Mouse (Mus musculus): ENCODE measurements around the gene Ankrd11. TPM values are rescaled to one million over a fixed set of nuclear protein-coding genes. Genes with fewer than 3 reads are reported as not detected.
A peak's percentile ranks its signal among the peaks of the same experiment; 100 is the strongest.

Ankrd11 gene
- polyA plus RNA-seq, 1 experiment from 2014 or later: 47.4 TPM

DNA sequence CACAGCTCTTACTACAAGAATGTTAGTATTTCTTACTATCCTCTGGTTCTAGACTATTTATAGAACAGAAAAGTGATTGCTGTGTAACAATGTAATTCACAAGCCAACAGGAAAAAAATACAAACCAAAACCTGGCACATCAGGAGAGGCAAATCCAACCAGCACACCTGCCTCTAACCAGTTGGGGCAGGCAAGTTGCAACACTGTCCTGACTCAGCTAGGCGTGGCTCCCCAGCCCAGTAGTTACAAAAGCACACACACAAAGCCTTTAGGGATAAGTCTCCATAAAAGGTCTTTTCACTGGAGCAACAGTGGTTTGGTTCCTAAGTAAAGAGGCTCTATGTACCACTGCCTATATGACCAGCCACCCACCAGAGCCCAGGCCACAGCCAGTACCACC, 20.8 kb downstream of the Ankrd11 start:
- ATAC-seq (replicated peaks; ENCODE audit: low FRiP score, low TSS enrichment, low read depth) (no peak), DNase-seq (ENCODE audit: low spot score) (no peak)
- no peak overlapping the region for H3K4me2 ChIP-seq (ENCODE audit: low read length)
- H3K9me3 ChIP-seq (ENCODE audit: control insufficient read depth, low read length): no peaks in the 10 kb centered on the region
- no peak overlapping the region for H3K9ac ChIP-seq (ENCODE audit: low read length)
- 80% methylated on average over 1 of the region's 1 CpGs for WGBS
- no peak overlapping the region for H3K27ac ChIP-seq (ENCODE audit: low read depth)
- H3K4me1 ChIP-seq (replicated peaks; ENCODE audit: control insufficient read depth, insufficient read depth, low read length): peaks cover 15% of the 10 kb centered on the region
- H3K4me3 ChIP-seq (ENCODE audit: low read depth, low read length): no peak overlapping the region
- peaks cover 9% of the 10 kb centered on the region; the same call in 1 of the 2 replicates for H3K36me3 ChIP-seq (ENCODE audit: control insufficient read depth, insufficient read depth, low read length)
- no peaks in the 10 kb centered on the region for H3K27me3 ChIP-seq (replicated peaks; ENCODE audit: control insufficient read depth, insufficient read depth, low read length)

DNA sequence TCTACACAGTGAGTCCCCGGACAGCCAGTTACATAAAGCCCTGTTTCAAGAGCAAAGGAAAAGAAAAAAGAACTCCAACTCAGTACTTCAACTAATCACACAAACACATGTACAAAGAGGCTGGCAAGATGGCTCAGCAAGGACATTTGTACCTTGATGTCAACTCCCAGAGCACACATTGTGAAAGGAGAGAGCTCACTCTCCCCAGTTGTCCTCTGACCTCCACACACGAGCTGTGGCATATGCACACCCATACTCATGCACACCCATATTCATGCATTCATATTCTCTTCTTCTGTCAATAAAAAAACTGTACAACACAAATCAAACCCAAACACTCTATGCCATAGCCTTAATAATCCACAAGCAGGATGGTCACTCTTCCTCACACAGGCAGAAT, 21.2 kb downstream of the Ankrd11 start:
- H3K4me3 ChIP-seq (ENCODE audit: low read depth, low read length): no peak overlapping the region
- DNase-seq (ENCODE audit: low spot score): no peak
- no peaks in the 10 kb centered on the region for H3K9me3 ChIP-seq (ENCODE audit: control insufficient read depth, low read length)
- H3K27me3 ChIP-seq (replicated peaks; ENCODE audit: control insufficient read depth, insufficient read depth, low read length): no peaks in the 10 kb centered on the region
- no peak for ATAC-seq (replicated peaks; ENCODE audit: low FRiP score, low TSS enrichment, low read depth)
- H3K27ac ChIP-seq (ENCODE audit: low read depth): no peak overlapping the region
- WGBS: 70% methylated on average over 2 of the region's 2 CpGs
- H3K4me2 ChIP-seq (ENCODE audit: low read length): no peak overlapping the region
- no peak overlapping the region for H3K9ac ChIP-seq (ENCODE audit: low read length)
- peaks cover 15% of the 10 kb centered on the region for H3K4me1 ChIP-seq (replicated peaks; ENCODE audit: control insufficient read depth, insufficient read depth, low read length)
- H3K36me3 ChIP-seq (ENCODE audit: control insufficient read depth, insufficient read depth, low read length): peaks cover 9% of the 10 kb centered on the region; the same call in 1 of the 2 replicates

DNA sequence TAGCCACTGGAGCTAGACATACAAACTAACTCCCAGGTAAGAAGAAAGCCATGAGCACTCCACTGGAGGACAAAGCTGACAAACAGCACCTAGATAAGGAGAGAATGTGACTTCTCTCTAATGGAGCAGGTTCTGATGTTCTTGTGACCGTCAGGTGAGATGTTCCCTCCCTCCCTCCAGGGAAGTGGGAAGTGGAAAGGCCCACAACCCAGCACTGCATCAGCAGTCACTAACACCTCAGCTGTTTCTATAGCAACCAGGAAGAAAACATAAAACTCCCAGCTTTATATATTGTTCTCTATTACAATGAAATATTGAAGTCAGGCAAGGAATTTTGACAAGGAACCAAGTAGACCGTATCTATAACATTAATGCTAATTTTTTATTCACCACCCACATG, 22.0 kb downstream of the Ankrd11 start:
- no peaks in the 10 kb centered on the region for H3K27me3 ChIP-seq (replicated peaks; ENCODE audit: control insufficient read depth, insufficient read depth, low read length)
- H3K27ac ChIP-seq (ENCODE audit: low read depth): no peak overlapping the region
- 64% methylated on average over 2 of the region's 2 CpGs for WGBS
- no peak overlapping the region for H3K4me3 ChIP-seq (ENCODE audit: low read depth, low read length)
- H3K36me3 ChIP-seq (ENCODE audit: control insufficient read depth, insufficient read depth, low read length): peaks cover 9% of the 10 kb centered on the region; the same call in 1 of the 2 replicates
- ATAC-seq (replicated peaks; ENCODE audit: low FRiP score, low TSS enrichment, low read depth) (no peak), DNase-seq (ENCODE audit: low spot score) (no peak)
- H3K9ac ChIP-seq (ENCODE audit: low read length): no peak overlapping the region
- H3K4me2 ChIP-seq (ENCODE audit: low read length): no peak overlapping the region
- no peaks in the 10 kb centered on the region for H3K9me3 ChIP-seq (ENCODE audit: control insufficient read depth, low read length)
- peaks cover 15% of the 10 kb centered on the region for H3K4me1 ChIP-seq (replicated peaks; ENCODE audit: control insufficient read depth, insufficient read depth, low read length)

DNA sequence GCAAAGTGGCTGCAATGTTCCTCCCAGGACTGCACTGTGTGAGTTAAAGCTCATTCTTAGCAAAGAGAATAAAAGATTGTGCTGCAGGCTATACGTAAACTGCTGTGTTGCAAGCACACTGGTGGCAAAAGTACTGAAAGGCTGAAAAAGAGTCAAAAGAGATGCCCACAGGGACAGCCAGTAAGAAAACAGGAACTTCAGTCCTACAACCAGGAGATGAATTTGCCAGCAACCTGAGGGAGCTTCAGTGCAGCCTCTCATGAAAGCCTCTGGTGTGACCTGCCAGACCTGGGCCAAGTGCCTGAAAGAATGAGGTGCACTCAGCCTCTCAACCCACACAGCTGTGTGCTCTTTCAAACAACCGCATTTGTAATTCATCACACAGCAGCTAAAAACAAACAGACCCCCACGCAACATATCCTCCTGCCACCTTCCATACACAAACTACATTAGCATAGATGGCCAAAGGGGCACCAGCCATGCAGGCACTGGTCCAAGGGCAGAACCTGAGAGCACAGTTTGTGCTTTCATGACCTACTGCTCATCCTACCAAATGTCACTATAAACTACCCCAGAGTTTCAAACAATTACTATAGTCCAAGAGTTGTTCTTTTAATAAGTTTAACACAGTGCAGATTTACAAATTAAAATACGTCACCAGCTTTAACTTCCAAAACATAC, 23.5 kb downstream of the Ankrd11 start:
- WGBS: 56% methylated on average over 4 of the region's 4 CpGs
- ATAC-seq (replicated peaks; ENCODE audit: low FRiP score, low TSS enrichment, low read depth) (no peak), DNase-seq (ENCODE audit: low spot score) (no peak)
- no peak overlapping the region for H3K4me2 ChIP-seq (ENCODE audit: low read length)
- H3K4me3 ChIP-seq (ENCODE audit: low read depth, low read length): no peak overlapping the region
- H3K4me1 ChIP-seq (replicated peaks; ENCODE audit: control insufficient read depth, insufficient read depth, low read length): peaks cover 18% of the 10 kb centered on the region
- H3K27me3 ChIP-seq (replicated peaks; ENCODE audit: control insufficient read depth, insufficient read depth, low read length): no peaks in the 10 kb centered on the region
- H3K9me3 ChIP-seq (ENCODE audit: control insufficient read depth, low read length): no peaks in the 10 kb centered on the region
- 0 out of 2 replicates have a peak overlapping the region, but pooled peaks have one; percentile 16 for H3K27ac ChIP-seq (ENCODE audit: low read depth)
- peaks cover 6% of the 10 kb centered on the region; the same call in 1 of the 2 replicates for H3K36me3 ChIP-seq (ENCODE audit: control insufficient read depth, insufficient read depth, low read length)
- no peak overlapping the region for H3K9ac ChIP-seq (ENCODE audit: low read length)

DNA sequence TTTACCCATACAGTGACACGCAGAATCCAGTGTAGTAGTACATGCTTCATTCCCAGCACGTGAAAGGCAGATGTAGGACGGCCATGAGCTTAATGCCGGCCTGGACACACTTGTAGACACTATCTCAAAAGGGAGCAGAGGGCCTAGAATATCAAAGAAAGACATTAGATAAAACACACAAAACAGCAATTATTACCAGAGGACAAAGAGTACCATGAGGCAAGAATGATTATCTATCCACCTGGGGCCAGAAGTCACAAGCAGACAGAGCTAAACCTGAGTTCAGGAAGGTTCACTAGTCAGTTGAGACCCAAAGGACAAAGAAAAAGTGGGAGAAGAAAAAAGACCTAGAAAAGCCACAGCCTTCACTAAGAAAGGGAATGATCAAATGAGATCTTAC, 24.9 kb downstream of the Ankrd11 start:
- Histone ChIP-seq H3K4me1 (replicated peaks; ENCODE audit: control insufficient read depth, insufficient read depth, low read length) (peaks cover 18% of the 10 kb centered on the region), H3K36me3 (ENCODE audit: control insufficient read depth, insufficient read depth, low read length) (peaks cover 6% of the 10 kb centered on the region; the same call in 1 of the 2 replicates), H3K4me2 (ENCODE audit: low read length) (no peak overlapping the region), H3K9me3 (ENCODE audit: control insufficient read depth, low read length) (no peaks in the 10 kb centered on the region), H3K27ac (ENCODE audit: low read depth) (no peak overlapping the region), H3K27me3 (replicated peaks; ENCODE audit: control insufficient read depth, insufficient read depth, low read length) (no peaks in the 10 kb centered on the region), H3K9ac (ENCODE audit: low read length) (no peak overlapping the region), H3K4me3 (ENCODE audit: low read depth, low read length) (no peak overlapping the region)
- 74% methylated on average over 4 of the region's 4 CpGs for WGBS
- ATAC-seq (replicated peaks; ENCODE audit: low FRiP score, low TSS enrichment, low read depth) (no peak), DNase-seq (ENCODE audit: low spot score) (no peak)

DNA sequence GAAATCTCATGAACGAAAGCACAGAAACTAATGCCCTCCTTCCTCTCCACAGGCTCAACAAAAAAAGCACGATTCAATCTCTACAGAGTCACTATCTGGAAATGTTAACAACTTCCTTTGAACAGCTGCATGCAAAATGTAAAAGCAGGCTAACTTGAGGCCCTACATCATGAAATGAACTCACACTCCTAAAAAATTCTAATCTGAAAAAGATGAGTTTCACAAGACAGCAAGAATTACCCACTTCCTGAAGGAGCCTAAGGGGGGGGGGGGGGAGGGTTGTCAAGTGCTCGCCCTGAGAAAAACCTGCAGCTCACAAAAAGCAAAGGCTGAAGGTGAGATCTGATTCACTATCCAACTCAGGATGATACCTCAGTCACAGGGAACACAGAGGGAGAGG, 27.0 kb downstream of the Ankrd11 start:
- no peak for DNase-seq (ENCODE audit: low spot score)
- H3K4me1 ChIP-seq (replicated peaks; ENCODE audit: control insufficient read depth, insufficient read depth, low read length): peaks cover 12% of the 10 kb centered on the region
- WGBS: 47% methylated on average over 3 of the region's 3 CpGs

DNA sequence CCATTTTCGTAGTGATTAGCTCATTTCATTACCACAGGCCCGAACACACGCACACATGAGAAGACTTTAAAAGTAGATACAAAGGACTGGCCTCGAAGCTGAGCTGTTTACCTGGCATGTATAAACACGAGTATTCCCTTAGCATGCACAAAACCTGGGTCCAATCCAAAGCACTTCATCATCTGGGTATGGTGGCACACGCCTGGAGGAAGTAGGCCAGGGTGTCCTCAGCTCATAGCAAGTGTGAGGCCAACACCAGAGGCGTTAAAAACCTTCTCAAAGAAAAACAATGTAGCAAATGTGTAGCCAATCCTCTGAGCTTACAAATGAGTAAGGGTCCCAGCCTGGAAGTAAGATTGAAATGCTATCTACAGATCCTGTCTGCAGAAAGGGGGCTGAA, 27.6 kb downstream of the Ankrd11 start:
- H3K4me1 ChIP-seq (replicated peaks; ENCODE audit: control insufficient read depth, insufficient read depth, low read length): peaks cover 12% of the 10 kb centered on the region
- ATAC-seq (replicated peaks; ENCODE audit: low FRiP score, low TSS enrichment, low read depth) (no peak), DNase-seq (ENCODE audit: low spot score) (no peak)
- H3K4me2 ChIP-seq (ENCODE audit: low read length): no peak overlapping the region
- no peaks in the 10 kb centered on the region for H3K27me3 ChIP-seq (replicated peaks; ENCODE audit: control insufficient read depth, insufficient read depth, low read length)
- H3K36me3 ChIP-seq (ENCODE audit: control insufficient read depth, insufficient read depth, low read length): peaks cover 6% of the 10 kb centered on the region; the same call in 1 of the 2 replicates
- H3K9ac ChIP-seq (ENCODE audit: low read length): no peak overlapping the region
- H3K9me3 ChIP-seq (ENCODE audit: control insufficient read depth, low read length): no peaks in the 10 kb centered on the region
- 74% methylated on average over 7 of the region's 7 CpGs for WGBS
- H3K4me3 ChIP-seq (ENCODE audit: low read depth, low read length): no peak overlapping the region
- no peak overlapping the region for H3K27ac ChIP-seq (ENCODE audit: low read depth)

More for the DNA sequence above, 27.0 kb downstream of the Ankrd11 start:
- H3K4me3 ChIP-seq (ENCODE audit: low read depth, low read length): no peak overlapping the region
- no peak overlapping the region for H3K4me2 ChIP-seq (ENCODE audit: low read length)
- no peaks in the 10 kb centered on the region for H3K9me3 ChIP-seq (ENCODE audit: control insufficient read depth, low read length)
- H3K27me3 ChIP-seq (replicated peaks; ENCODE audit: control insufficient read depth, insufficient read depth, low read length): no peaks in the 10 kb centered on the region
- H3K36me3 ChIP-seq (ENCODE audit: control insufficient read depth, insufficient read depth, low read length): peaks cover 6% of the 10 kb centered on the region; the same call in 1 of the 2 replicates
- no peak overlapping the region for H3K9ac ChIP-seq (ENCODE audit: low read length)
- no peak overlapping the region for H3K27ac ChIP-seq (ENCODE audit: low read depth)
- no peak for ATAC-seq (replicated peaks; ENCODE audit: low FRiP score, low TSS enrichment, low read depth)

DNA sequence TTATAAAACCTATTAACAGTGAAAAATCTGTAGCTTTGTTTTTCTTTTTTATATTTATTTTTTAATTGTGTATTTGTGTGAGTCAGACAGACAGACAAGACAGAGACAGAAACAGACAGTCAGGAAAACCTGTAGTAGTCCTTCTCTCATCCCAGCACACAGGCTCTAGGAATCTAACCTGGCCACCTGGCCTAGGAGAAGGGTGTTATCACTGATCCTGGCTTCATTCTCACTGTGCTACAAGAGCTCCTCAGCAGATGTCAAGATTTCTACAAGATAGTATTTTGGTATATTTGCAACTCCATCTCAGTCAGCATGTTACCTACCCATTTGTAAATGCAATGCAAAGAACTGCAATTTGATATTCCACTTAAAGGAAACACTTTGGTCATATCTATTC, 30.8 kb downstream of the Ankrd11 start:
- no peaks in the 10 kb centered on the region for H3K27me3 ChIP-seq (replicated peaks; ENCODE audit: control insufficient read depth, insufficient read depth, low read length)
- H3K4me1 ChIP-seq (replicated peaks; ENCODE audit: control insufficient read depth, insufficient read depth, low read length): peaks cover 6% of the 10 kb centered on the region; the same call in 1 of the 2 replicates
- H3K4me3 ChIP-seq (ENCODE audit: low read depth, low read length): no peak overlapping the region
- H3K27ac ChIP-seq (ENCODE audit: low read depth): no peak overlapping the region
- no peaks in the 10 kb centered on the region for H3K36me3 ChIP-seq (ENCODE audit: control insufficient read depth, insufficient read depth, low read length)
- no peak overlapping the region for H3K9ac ChIP-seq (ENCODE audit: low read length)
- no peak for ATAC-seq (replicated peaks; ENCODE audit: low FRiP score, low TSS enrichment, low read depth)
- no peaks in the 10 kb centered on the region for H3K9me3 ChIP-seq (ENCODE audit: control insufficient read depth, low read length)
- no peak for DNase-seq (ENCODE audit: low spot score)
- no peak overlapping the region for H3K4me2 ChIP-seq (ENCODE audit: low read length)

DNA sequence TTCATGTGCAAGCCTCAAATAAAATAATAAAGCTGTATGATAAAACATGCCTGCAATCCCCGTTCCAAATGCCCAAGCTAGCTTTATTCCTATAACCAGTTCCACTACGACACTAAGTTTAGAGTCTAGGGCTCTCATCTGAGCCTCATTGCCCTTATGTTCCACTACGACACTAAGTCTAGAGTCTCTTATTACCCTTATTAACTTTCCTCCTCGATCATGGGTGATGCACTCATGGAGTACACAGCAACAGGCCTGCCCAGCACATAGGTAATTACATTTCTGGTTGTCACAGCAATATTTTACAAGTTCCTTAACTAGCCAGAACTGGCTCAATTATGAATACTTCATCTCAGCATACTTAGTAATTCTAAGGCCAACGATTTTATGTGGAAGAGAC, 36.3 kb downstream of the Ankrd11 start:
- no peaks in the 10 kb centered on the region for H3K36me3 ChIP-seq (ENCODE audit: control insufficient read depth, insufficient read depth, low read length)
- H3K4me1 ChIP-seq (replicated peaks; ENCODE audit: control insufficient read depth, insufficient read depth, low read length): peaks cover 15% of the 10 kb centered on the region
- H3K9ac ChIP-seq (ENCODE audit: low read length): no peak overlapping the region
- H3K4me3 ChIP-seq (ENCODE audit: low read depth, low read length): no peak overlapping the region
- DNase-seq (ENCODE audit: low spot score) (no peak), ATAC-seq (replicated peaks; ENCODE audit: low FRiP score, low TSS enrichment, low read depth) (no peak)
- H3K27ac ChIP-seq (ENCODE audit: low read depth): no peak overlapping the region
- no peak overlapping the region for H3K4me2 ChIP-seq (ENCODE audit: low read length)
- no peaks in the 10 kb centered on the region for H3K9me3 ChIP-seq (ENCODE audit: control insufficient read depth, low read length)
- H3K27me3 ChIP-seq (replicated peaks; ENCODE audit: control insufficient read depth, insufficient read depth, low read length): no peaks in the 10 kb centered on the region
- WGBS: 71% methylated on average over 5 of the region's 5 CpGs
